Mouse (Mus musculus): ENCODE data around the gene Aass. TPM values are rescaled to one million over a fixed set of nuclear protein-coding genes. Genes with fewer than 3 reads are reported as not detected.

Gene Aass
- polyA plus RNA-seq, 1 experiment, result 3.8 TPM

GRCm38 (mm10) chr6:23079991-23080680 lies 52.6 kb downstream of the Aass start:
- no peaks in the 10 kb centered on the region for H3K4me1 ChIP-seq (ENCODE audit: control insufficient read depth, insufficient read depth, low read length)
- TF ChIP-seq POLR2A (IDR thresholded peaks at IDR 0.05; ENCODE audit: extremely low read depth, insufficient read depth, low read length) (no peak), CTCF (IDR thresholded peaks at IDR 0.05; ENCODE audit: extremely low read depth, insufficient read depth, low read length) (no peak)
- no peak overlapping the region for H3K4me3 ChIP-seq (ENCODE audit: insufficient read depth, low read length)
- H3K27ac ChIP-seq (ENCODE audit: insufficient read depth, low read length), result no peak overlapping the region

GRCm38 (mm10) chr6:23078273-23078672 lies 54.5 kb downstream of the Aass start:
- H3K4me3 ChIP-seq (ENCODE audit: insufficient read depth, low read length), result no peak overlapping the region
- no peaks in the 10 kb centered on the region for H3K4me1 ChIP-seq (ENCODE audit: control insufficient read depth, insufficient read depth, low read length)
- H3K27ac ChIP-seq (ENCODE audit: insufficient read depth, low read length), result no peak overlapping the region
- TF ChIP-seq POLR2A (IDR thresholded peaks at IDR 0.05; ENCODE audit: extremely low read depth, insufficient read depth, low read length) (no peak), CTCF (IDR thresholded peaks at IDR 0.05; ENCODE audit: extremely low read depth, insufficient read depth, low read length) (no peak)

- H3K4me3 ChIP-seq (ENCODE audit: insufficient read depth, low read length), result no peak overlapping the region
- no peaks in the 10 kb centered on the region for H3K4me1 ChIP-seq (ENCODE audit: control insufficient read depth, insufficient read depth, low read length)
- TF ChIP-seq POLR2A (IDR thresholded peaks at IDR 0.05; ENCODE audit: extremely low read depth, insufficient read depth, low read length), result no peak
- no peak for TF ChIP-seq CTCF (IDR thresholded peaks at IDR 0.05; ENCODE audit: extremely low read depth, insufficient read depth, low read length)
- no peak overlapping the region for H3K27ac ChIP-seq (ENCODE audit: insufficient read depth, low read length)
Observed at GRCm38 (mm10) chr6:23076060-23076459, 56.7 kb downstream of the Aass start.

- no peak overlapping the region for H3K4me3 ChIP-seq (ENCODE audit: insufficient read depth, low read length)
- H3K4me1 ChIP-seq (ENCODE audit: control insufficient read depth, insufficient read depth, low read length), result no peaks in the 10 kb centered on the region
- no peak for TF ChIP-seq CTCF (IDR thresholded peaks at IDR 0.05; ENCODE audit: extremely low read depth, insufficient read depth, low read length)
- TF ChIP-seq POLR2A (IDR thresholded peaks at IDR 0.05; ENCODE audit: extremely low read depth, insufficient read depth, low read length), result no peak
- no peak overlapping the region for H3K27ac ChIP-seq (ENCODE audit: insufficient read depth, low read length)
Observed at GRCm38 (mm10) chr6:23055734-23056133, 77.1 kb downstream of the Aass start.

- H3K4me3 ChIP-seq (ENCODE audit: insufficient read depth, low read length), result no peak overlapping the region
- H3K4me1 ChIP-seq (ENCODE audit: control insufficient read depth, insufficient read depth, low read length), result no peaks in the 10 kb centered on the region
- TF ChIP-seq CTCF (IDR thresholded peaks at IDR 0.05; ENCODE audit: extremely low read depth, insufficient read depth, low read length) (no peak), POLR2A (IDR thresholded peaks at IDR 0.05; ENCODE audit: extremely low read depth, insufficient read depth, low read length) (no peak)
- H3K27ac ChIP-seq (ENCODE audit: insufficient read depth, low read length), result no peak overlapping the region
Observed at GRCm38 (mm10) chr6:23048836-23049235, 84.0 kb downstream of the Aass start.

- H3K4me3 ChIP-seq (ENCODE audit: insufficient read depth, low read length), result no peak overlapping the region
- no peaks in the 10 kb centered on the region for H3K4me1 ChIP-seq (ENCODE audit: control insufficient read depth, insufficient read depth, low read length)
- H3K27ac ChIP-seq (ENCODE audit: insufficient read depth, low read length), result no peak overlapping the region
- TF ChIP-seq POLR2A (IDR thresholded peaks at IDR 0.05; ENCODE audit: extremely low read depth, insufficient read depth, low read length) (no peak), CTCF (IDR thresholded peaks at IDR 0.05; ENCODE audit: extremely low read depth, insufficient read depth, low read length) (no peak)
Observed at GRCm38 (mm10) chr6:23028251-23028650, 104.5 kb downstream of the Aass start.

Other genes with a start within 250 kb of the Aass start
- gene Fezf1, start 115.4 kb upstream of the Aass start, polyA plus RNA-seq (2012; rRNA removed), result 0.06 and 0.11 TPM in 2 replicates

All from cortical plate, adult 2 months (tissue).